Mouse (Mus musculus) thymus, adult 2 months (tissue): Measurements from ENCODE around the gene Foxf1.

ENCODE experiments used
- CTCF ChIP-seq: fragments of 200-500 bp; IDR thresholded peaks from 2 replicates; pipeline ENCODE4 v1.5.1; 2012; ENCODE audit warnings: mild to moderate bottlenecking, control low read depth, low read length, moderate library complexity, borderline replicate concordance; ENCODE audit not compliant: control insufficient read depth, poor library complexity, insufficient read depth; ENCODE audit errors: extremely low read depth
- POLR2A ChIP-seq: fragments of 200-500 bp; IDR thresholded peaks from 2 replicates; pipeline ENCODE4 v1.6.1; 2012; ENCODE audit warnings: mild to moderate bottlenecking, low read length, control low read depth, moderate library complexity; ENCODE audit not compliant: control insufficient read depth, poor library complexity, insufficient read depth; ENCODE audit errors: extremely low read depth

GRCm38 (mm10) chr8:121085561-121085960 is 1.4 kb downstream of the Foxf1 start:
- TF ChIP-seq CTCF (no peak), POLR2A (no peak)
